Comparison of ENCODE assay signal across 10 mouse cellular contexts in the genomic region with DNA sequence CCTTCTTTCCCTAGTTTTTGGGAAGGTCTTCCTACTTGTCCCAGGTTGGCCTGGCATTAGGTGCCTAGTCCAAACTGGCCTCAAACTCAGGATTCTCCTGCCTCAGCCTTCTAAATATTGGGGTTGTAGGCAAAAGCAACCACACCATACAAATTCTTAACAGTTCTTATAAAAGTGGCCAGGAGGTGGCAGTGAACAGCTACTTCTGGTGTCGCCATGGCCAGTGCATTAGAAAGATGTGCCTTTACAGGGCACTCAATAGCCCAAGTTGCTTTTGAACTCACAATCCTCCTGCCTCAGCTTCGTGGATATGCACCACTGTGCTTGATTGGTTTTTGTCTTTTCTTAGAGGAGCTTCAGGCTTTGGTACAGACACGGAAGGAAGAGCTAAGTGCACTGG. TPM values are rescaled to one million over a fixed set of nuclear protein-coding genes. Genes with fewer than 3 reads are reported as not detected.
DNase-seq lines count a peak whose midpoint lies in the region; ATAC-seq and TF ChIP-seq lines count a peak whose summit lies in the region.
"Had no signal": no experiment of that assay in that cellular context is flagged by ENCODE, and none has a peak within 500 bp of the region (broad histone marks: within the 10 kb centered on the region; RNA-seq: fewer than 3 reads in every experiment).

No protein-coding gene starts in this region.

- WGBS in kidney, embryonic 14.5 days, result 35% methylated on average over 3 of the region's 3 CpGs
- WGBS in heart, embryonic 10.5 days, result 26% methylated on average over 3 of the region's 3 CpGs

- in situ Hi-C loops in CH12.LX (cut with MboI; ENCODE audit: low pct_ligation_motif_present, low pct_unique_long_range_greater_than_20kb, low sequenced_read_pairs), result loop anchor here (10.0 kb wide), 1 partner anchor 64 kb away; no protein-coding TSS in a partner anchor

- H3K4me1 ChIP-seq in kidney, embryonic 14.5 days (ENCODE audit: control insufficient read depth, insufficient read depth, low read length), result 0 out of 2 replicates have a peak, but pooled peaks cover 2% of the 10 kb centered on the region
- H3K4me1 ChIP-seq in CH12.LX (ENCODE audit: control insufficient read depth in 1 of 2, insufficient read depth in 2 of 2), result peaks cover 2 to 25% of the 10 kb centered on the region in 2 experiments; a peak in 3 of 4 replicates
- H3K4me1 ChIP-seq in heart, embryonic 10.5 days, result peaks cover under 1% of the 10 kb centered on the region; the same call in 1 of the 2 replicates
- H3K4me1 ChIP-seq: embryonic facial prominence, embryonic 15.5 days had no signal

- H3K9me3 ChIP-seq in kidney, embryonic 14.5 days (ENCODE audit: control insufficient read depth, low read length), result no peaks in the 10 kb centered on the region
- H3K9me3 ChIP-seq in CH12.LX (replicated peaks; ENCODE audit: low read length), result no peaks in the 10 kb centered on the region
- no peaks in the 10 kb centered on the region for H3K9me3 ChIP-seq in heart, embryonic 10.5 days
- H3K9me3 ChIP-seq: embryonic facial prominence, embryonic 15.5 days; midbrain, embryonic 10.5 days had no signal

- no peak overlapping the region for H3K9ac ChIP-seq in kidney, embryonic 14.5 days (ENCODE audit: low read depth, low read length)
- no peak overlapping the region for H3K9ac ChIP-seq in CH12.LX (ENCODE audit: insufficient read depth, low read depth)
- H3K9ac ChIP-seq: embryonic facial prominence, embryonic 15.5 days had no signal

- dilution Hi-C loops in CH12.LX (cut with MboI; ENCODE audit: extremely low pct_ligation_motif_present, extremely low pct_unique_long_range_greater_than_20kb, low sequenced_read_pairs), result no loop called here

- TF ChIP-seq CTCF in CH12.LX (conservative IDR thresholded peaks at IDR 0.05 in 1 of 2, IDR thresholded peaks at IDR 0.05 in 1 of 2; ENCODE audit: low read depth in 2 of 2, low read length in 2 of 2), result peak; percentile 14 to 92; a peak in 2 of 4 replicates

- peak; percentile 42 for DNase-seq in kidney, postnatal 14 days
- DNase-seq in A20 (ENCODE audit: low read depth, low spot score), result peak; percentile 74
- DNase-seq in CH12.LX (ENCODE audit: extremely low read depth), result peak; percentile 70
- DNase-seq in forelimb bud, embryonic 11.5 days (ENCODE audit: low read depth, low spot score), result peak; percentile 20
- no peak for DNase-seq in gastrocnemius, adult 8-10 months (ENCODE audit: low spot score in 2 of 2)
- DNase-seq in heart, embryonic 10.5 days (ENCODE audit: low spot score), result no peak

- H3K36me3 ChIP-seq in kidney, embryonic 14.5 days (ENCODE audit: control insufficient read depth, insufficient read depth, low read length), result no peaks in the 10 kb centered on the region
- H3K36me3 ChIP-seq in CH12.LX (replicated peaks in 1 of 2; ENCODE audit: control insufficient read depth in 1 of 2, insufficient read depth in 1 of 2, low read length in 1 of 2), result no peaks in the 10 kb centered on the region
- no peaks in the 10 kb centered on the region for H3K36me3 ChIP-seq in heart, embryonic 10.5 days
- H3K36me3 ChIP-seq: embryonic facial prominence, embryonic 15.5 days; midbrain, embryonic 10.5 days had no signal

- TF ChIP-seq POLR2A in CH12.LX (IDR thresholded peaks at IDR 0.05; ENCODE audit: low read depth, low read length), result no peak

- no peak overlapping the region for H3K4me3 ChIP-seq in kidney, embryonic 14.5 days (ENCODE audit: low read length)
- no peak overlapping the region for H3K4me3 ChIP-seq in CH12.LX (replicated peaks in 1 of 3; ENCODE audit: low read depth in 2 of 3, low read length in 2 of 3, poor library complexity in 1 of 3)
- H3K4me3 ChIP-seq in heart, embryonic 10.5 days, result no peak overlapping the region
- H3K4me3 ChIP-seq: embryonic facial prominence, embryonic 15.5 days; midbrain, embryonic 10.5 days had no signal

- no peak overlapping the region for H3K27ac ChIP-seq in kidney, embryonic 14.5 days (ENCODE audit: low read depth, low read length)
- no peak overlapping the region for H3K27ac ChIP-seq in CH12.LX (ENCODE audit: insufficient read depth, low read depth)
- H3K27ac ChIP-seq in heart, embryonic 10.5 days, result no peak overlapping the region
- H3K27ac ChIP-seq: embryonic facial prominence, embryonic 15.5 days; midbrain, embryonic 10.5 days had no signal

- peak; percentile 85 for TF ChIP-seq RAD21 in CH12.LX (IDR thresholded peaks at IDR 0.05; ENCODE audit: low read depth, low read length)

- H3K27me3 ChIP-seq in kidney, embryonic 14.5 days (ENCODE audit: control insufficient read depth, insufficient read depth, low read length), result no peaks in the 10 kb centered on the region
- peaks cover 2% of the 10 kb centered on the region for H3K27me3 ChIP-seq in CH12.LX (replicated peaks)
- no peaks in the 10 kb centered on the region; the same call in 1 of the 2 replicates for H3K27me3 ChIP-seq in heart, embryonic 10.5 days (ENCODE audit: insufficient read depth, poor library complexity, severe bottlenecking)
- H3K27me3 ChIP-seq: embryonic facial prominence, embryonic 15.5 days had no signal

- TF ChIP-seq EP300 in CH12.LX (IDR thresholded peaks at IDR 0.05; ENCODE audit: low read length), result no peak

- H3K4me2 ChIP-seq in kidney, embryonic 14.5 days (replicated peaks; ENCODE audit: low read depth, low read length), result no peak overlapping the region
- H3K4me2 ChIP-seq in CH12.LX (ENCODE audit: insufficient read depth, low read depth, poor library complexity, severe bottlenecking), result no peak overlapping the region
- H3K4me2 ChIP-seq: embryonic facial prominence, embryonic 15.5 days had no signal

- ATAC-seq in kidney, embryonic 14.5 days (ENCODE audit: low FRiP score, low TSS enrichment), result no peak

- no peaks in the 10 kb centered on the region for H3K79me2 ChIP-seq in CH12.LX (replicated peaks; ENCODE audit: control insufficient read depth, extremely low read depth, insufficient read depth, poor library complexity, severe bottlenecking)

TF ChIP-seq in CH12.LX, 34 proteins besides CTCF, POLR2A, EP300 and RAD21 (continues in another document):
- TF ChIP-seq MAZ (IDR thresholded peaks at IDR 0.05; ENCODE audit: low read depth, low read length) (no peak), NRF1 (IDR thresholded peaks at IDR 0.05; ENCODE audit: low read depth, low read length) (no peak), PAX5 (IDR thresholded peaks at IDR 0.05; ENCODE audit: low read length) (no peak), ZMIZ1 (IDR thresholded peaks at IDR 0.05; ENCODE audit: low read depth, low read length) (no peak), BHLHE40 (IDR thresholded peaks at IDR 0.05; ENCODE audit: low read depth, low read length) (no peak), KAT2A (IDR thresholded peaks at IDR 0.05; ENCODE audit: insufficient replicate concordance, low read length) (no peak), NELFE (IDR thresholded peaks at IDR 0.05; ENCODE audit: low read depth, low read length) (0 out of 2 replicates have a peak, but pooled peaks have one; percentile 28), CHD2 (IDR thresholded peaks at IDR 0.05; ENCODE audit: low read length) (no peak), MEF2A (IDR thresholded peaks at IDR 0.05; ENCODE audit: borderline replicate concordance, low read depth, low read length) (no peak), USF1 (IDR thresholded peaks at IDR 0.05; ENCODE audit: low read depth, low read length) (no peak), MYC (IDR thresholded peaks at IDR 0.05; ENCODE audit: low read depth, low read length) (peak; percentile 56; the same call in 1 of the 2 replicates), JUND (conservative IDR thresholded peaks at IDR 0.05; ENCODE audit: low read depth, low read length) (no peak), MAFK (IDR thresholded peaks at IDR 0.05; ENCODE audit: insufficient replicate concordance, low read length) (no peak), POLR2AphosphoS2 (IDR thresholded peaks at IDR 0.05; ENCODE audit: low read depth, low read length) (no peak), ZC3H11A (IDR thresholded peaks at IDR 0.05; ENCODE audit: low read depth, low read length) (peak; percentile 15; the same call in 1 of the 2 replicates), MXI1 (IDR thresholded peaks at IDR 0.05; ENCODE audit: low read depth, low read length) (no peak), TBP (conservative IDR thresholded peaks at IDR 0.05; ENCODE audit: low read depth, low read length) (no peak), SMC3 (IDR thresholded peaks at IDR 0.05; ENCODE audit: low read depth, low read length) (peak; percentile 88), IRF4 (IDR thresholded peaks at IDR 0.05; ENCODE audit: low read depth, low read length) (0 out of 2 replicates have a peak, but pooled peaks have one; percentile 18), ELF1 (IDR thresholded peaks at IDR 0.05; ENCODE audit: low read depth, low read length) (no peak), ZNF384 (IDR thresholded peaks at IDR 0.05; ENCODE audit: low read depth, low read length) (no peak), HCFC1 (IDR thresholded peaks at IDR 0.05; ENCODE audit: low read depth, low read length) (no peak), SIN3A (IDR thresholded peaks at IDR 0.05; ENCODE audit: low read length) (no peak), USF2 (conservative IDR thresholded peaks at IDR 0.05; ENCODE audit: low read depth, low read length) (no peak)

RNA-seq across cellular contexts. Expression of a gene that starts 6.0 kb away (rescaled TPM):
- polyA plus RNA-seq in kidney, embryonic 14.5 days (2014; fragmentation: Nextera tagmentation; extraction: Ambion mirVana), result 34.9 and 61.7 TPM in 2 replicates
- total RNA-seq in CH12.LX (2012; rRNA removed) (6.3 and 6.4 TPM in 2 replicates), CH12.LX (2014; rRNA removed) (1.8 and 2.2 TPM in 2 replicates)
- 3.4 and 3.6 TPM in 2 replicates for polyA plus RNA-seq in CH12.LX (2012; ENCODE audit: insufficient read length, low read depth)
- total RNA-seq in gastrocnemius, adult 8-10 months (2022), result 10 to 100 TPM; 14.7 to 17.2 (median 16.0) TPM
- polyA plus RNA-seq in heart, embryonic 10.5 days (2016; fragmentation: Nextera tagmentation; extraction: Ambion mirVana), result 41.7 and 45.7 TPM in 2 replicates

RNA-seq across cellular contexts. Expression of a gene that starts 12.5 kb away (rescaled TPM):
- polyA plus RNA-seq in kidney, embryonic 14.5 days (2014; fragmentation: Nextera tagmentation; extraction: Ambion mirVana), result not detected in 2 replicates
- total RNA-seq in CH12.LX (2012; rRNA removed) (not detected in 2 replicates), CH12.LX (2014; rRNA removed) (not detected in 2 replicates)
- not detected in 2 replicates for polyA plus RNA-seq in CH12.LX (2012; ENCODE audit: insufficient read length, low read depth)
- total RNA-seq in gastrocnemius, adult 8-10 months (2022), result not detected
- polyA plus RNA-seq in heart, embryonic 10.5 days (2016; fragmentation: Nextera tagmentation; extraction: Ambion mirVana), result not detected in 2 replicates
- polyA plus RNA-seq: embryonic facial prominence, embryonic 15.5 days; large intestine, adult 2 months; midbrain, embryonic 10.5 days had no signal

RNA-seq across cellular contexts. Expression of a gene that starts 21.9 kb away (rescaled TPM):
- polyA plus RNA-seq in kidney, embryonic 14.5 days (2014; fragmentation: Nextera tagmentation; extraction: Ambion mirVana), result 0.43 and 2.3 TPM in 2 replicates
- total RNA-seq in CH12.LX (2012; rRNA removed) (not detected in 2 replicates), CH12.LX (2014; rRNA removed) (not detected in 2 replicates)
- not detected in 2 replicates for polyA plus RNA-seq in CH12.LX (2012; ENCODE audit: insufficient read length, low read depth)
- 1 to 10 TPM in 2 of 4 experiments, under 1 TPM in 1, not detected in 1; 0.44 to 2.6 (median 1.2) TPM for total RNA-seq in gastrocnemius, adult 8-10 months (2022)
- polyA plus RNA-seq in heart, embryonic 10.5 days (2016; fragmentation: Nextera tagmentation; extraction: Ambion mirVana), result 0.23 TPM in 1 of 2 replicates, not detected in the other

Comparison
In these comparisons a context has a peak if more than half of its experiments do, and no peak if none do; other contexts are left out.
1. DNase-seq: peak in kidney, postnatal 14 days (single experiment), A20 (single experiment), CH12.LX (single experiment) and forelimb bud, embryonic 11.5 days (single experiment); none in gastrocnemius, adult 8-10 months (0 of 2) and heart, embryonic 10.5 days (single experiment).